Mouse (Mus musculus): ENCODE measurements around the gene Gm11563. TPM values are rescaled to one million over a fixed set of nuclear protein-coding genes. Genes with fewer than 3 reads are reported as not detected.
"Not testable (repeated sequence)": the region's sequence is repeated elsewhere in the genome, so short reads cannot be mapped to it uniquely, and the experiment has no call there.

The Gm11563 gene
- polyA plus RNA-seq, 1 experiment from 2014 or later, result not detected

DNA sequence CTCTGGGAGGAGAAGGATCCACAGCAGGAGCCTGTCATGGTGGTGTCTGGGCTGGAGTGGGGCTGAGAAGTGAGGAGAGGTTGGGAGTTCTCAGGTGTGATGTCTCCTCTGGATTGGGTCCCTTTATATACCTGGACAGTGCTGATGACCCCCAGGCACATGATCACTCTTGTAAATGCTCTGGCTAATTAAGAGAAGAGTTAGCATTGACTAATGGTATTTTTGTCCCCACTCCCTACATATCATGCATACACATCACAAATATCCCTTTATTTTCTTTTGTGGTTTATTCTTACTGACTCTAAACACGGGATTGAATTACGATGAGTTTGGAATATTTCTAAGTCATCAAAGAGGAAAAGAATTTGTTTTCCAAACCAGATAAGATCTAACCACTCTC is 38.4 kb downstream of the Gm11563 start, which contains the start of gene Gm11562:
Gene Gm11562 (minus strand): TSS at position 101 of the 400 bp plus-strand sequence.
- no peaks in the 10 kb centered on the region for H3K9me3 ChIP-seq (ENCODE audit: control insufficient read depth, low read length)
- WGBS, result 77% methylated on average over 2 of the region's 2 CpGs
- H3K4me1 ChIP-seq (replicated peaks; ENCODE audit: control insufficient read depth, insufficient read depth, low read length), result no peaks in the 10 kb centered on the region
- no peaks in the 10 kb centered on the region for H3K36me3 ChIP-seq (ENCODE audit: control insufficient read depth, insufficient read depth, low read length)
- ATAC-seq (replicated peaks; ENCODE audit: low FRiP score, low TSS enrichment, low read depth) (no peak), DNase-seq (ENCODE audit: low spot score) (no peak)
- no peak within 1 kb of the TSS for H3K4me2 ChIP-seq (ENCODE audit: low read length)
- H3K9ac ChIP-seq (ENCODE audit: low read length), result no peak within 1 kb of the TSS
- H3K27ac ChIP-seq (ENCODE audit: low read depth), result no peak within 1 kb of the TSS
- no peaks in the 10 kb centered on the region for H3K27me3 ChIP-seq (replicated peaks; ENCODE audit: control insufficient read depth, insufficient read depth, low read length)
- no peak within 1 kb of the TSS for H3K4me3 ChIP-seq (ENCODE audit: low read depth, low read length)

DNA sequence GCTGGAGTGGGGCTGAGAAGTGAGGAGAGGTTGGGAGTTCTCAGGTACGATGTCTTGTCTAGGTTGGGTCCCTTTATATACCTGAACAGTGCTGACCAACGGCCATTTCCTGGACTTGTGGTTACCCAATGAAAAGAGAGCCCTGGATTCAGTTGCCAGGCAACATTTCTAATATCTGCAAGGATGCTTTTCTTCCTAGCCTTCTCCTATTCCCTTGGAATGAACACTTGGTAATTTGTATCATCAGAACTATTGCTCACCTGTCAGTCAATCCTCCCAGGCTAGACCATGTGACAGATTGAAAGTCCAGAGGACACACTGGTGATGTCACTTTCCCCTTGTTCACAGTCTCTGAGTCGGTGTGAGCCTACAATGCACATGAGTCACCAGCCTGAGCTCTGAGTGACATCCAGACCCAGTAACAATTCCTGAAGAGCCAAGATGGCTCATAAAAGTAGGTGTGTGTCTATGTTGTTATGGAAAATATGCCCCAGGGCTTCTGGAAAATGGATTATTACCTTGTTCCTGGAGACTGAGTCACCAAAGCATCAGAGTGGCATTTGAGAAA is 43.9 kb downstream of the Gm11563 start, which contains the start of gene Krtap2-4:
Gene Krtap2-4 (minus strand): TSS at position 51 of the 568 bp plus-strand sequence.
- DNase-seq (ENCODE audit: low spot score), result no peak
- Histone ChIP-seq H3K4me3 (ENCODE audit: low read depth, low read length) (no peak within 1 kb of the TSS), H3K27me3 (replicated peaks; ENCODE audit: control insufficient read depth, insufficient read depth, low read length) (no peaks in the 10 kb centered on the region), H3K27ac (ENCODE audit: low read depth) (no peak within 1 kb of the TSS), H3K36me3 (ENCODE audit: control insufficient read depth, insufficient read depth, low read length) (no peaks in the 10 kb centered on the region), H3K4me2 (ENCODE audit: low read length) (no peak within 1 kb of the TSS), H3K4me1 (replicated peaks; ENCODE audit: control insufficient read depth, insufficient read depth, low read length) (no peaks in the 10 kb centered on the region), H3K9ac (ENCODE audit: low read length) (no peak within 1 kb of the TSS), H3K9me3 (ENCODE audit: control insufficient read depth, low read length) (no peaks in the 10 kb centered on the region)
- ATAC-seq (replicated peaks; ENCODE audit: low FRiP score, low TSS enrichment, low read depth), result no peak
- 72% methylated on average over 3 of the region's 3 CpGs for WGBS

GRCm38 (mm10) chr11:99610089-99610488 is 48.7 kb downstream of the Gm11563 start, which contains the start of gene Gm11937:
TSS of gene Gm11937 (minus strand) at chr11:99610189.
- not testable (repeated sequence) for DNase-seq (ENCODE audit: low spot score); H3K4me1 ChIP-seq (replicated peaks; ENCODE audit: control insufficient read depth, insufficient read depth, low read length); H3K27ac ChIP-seq (ENCODE audit: low read depth); H3K9ac ChIP-seq (ENCODE audit: low read length); H3K9me3 ChIP-seq (ENCODE audit: control insufficient read depth, low read length); ATAC-seq (replicated peaks; ENCODE audit: low FRiP score, low TSS enrichment, low read depth); H3K27me3 ChIP-seq (replicated peaks; ENCODE audit: control insufficient read depth, insufficient read depth, low read length); H3K36me3 ChIP-seq (ENCODE audit: control insufficient read depth, insufficient read depth, low read length); H3K4me2 ChIP-seq (ENCODE audit: low read length); H3K4me3 ChIP-seq (ENCODE audit: low read depth, low read length)
- WGBS, result 47% methylated on average over 2 of the region's 2 CpGs

GRCm38 (mm10) chr11:99609126-99609525 is 49.6 kb downstream of the Gm11563 start:
- no peak for ATAC-seq (replicated peaks; ENCODE audit: low FRiP score, low TSS enrichment, low read depth)
- H3K4me1 ChIP-seq (replicated peaks; ENCODE audit: control insufficient read depth, insufficient read depth, low read length), result no peaks in the 10 kb centered on the region
- H3K9ac ChIP-seq (ENCODE audit: low read length), result no peak overlapping the region
- H3K9me3 ChIP-seq (ENCODE audit: control insufficient read depth, low read length), result no peaks in the 10 kb centered on the region
- 76% methylated on average over 1 of the region's 1 CpGs for WGBS
- H3K27me3 ChIP-seq (replicated peaks; ENCODE audit: control insufficient read depth, insufficient read depth, low read length), result no peaks in the 10 kb centered on the region
- no peak overlapping the region for H3K27ac ChIP-seq (ENCODE audit: low read depth)
- H3K4me3 ChIP-seq (ENCODE audit: low read depth, low read length), result no peak overlapping the region
- H3K4me2 ChIP-seq (ENCODE audit: low read length), result no peak overlapping the region
- no peak for DNase-seq (ENCODE audit: low spot score)
- no peaks in the 10 kb centered on the region for H3K36me3 ChIP-seq (ENCODE audit: control insufficient read depth, insufficient read depth, low read length)

Other genes starting within 250 kb of the Gm11563 start
- not detected in 2 replicates for gene Krt12, start 236.7 kb downstream of the Gm11563 start, polyA plus RNA-seq (2014; fragmentation: Nextera tagmentation; extraction: Ambion mirVana)
- 16.5 and 17.1 TPM in 2 replicates for gene Krt20, start 220.8 kb downstream of the Gm11563 start, polyA plus RNA-seq (2014; fragmentation: Nextera tagmentation; extraction: Ambion mirVana)
- 6.0 and 9.2 TPM in 2 replicates for gene Krt23, start 165.8 kb downstream of the Gm11563 start, polyA plus RNA-seq (2014; fragmentation: Nextera tagmentation; extraction: Ambion mirVana)
- gene Krt39, start 137.6 kb downstream of the Gm11563 start, polyA plus RNA-seq (2014; fragmentation: Nextera tagmentation; extraction: Ambion mirVana), result not detected in 2 replicates
- gene Krt40, start 115.8 kb downstream of the Gm11563 start, polyA plus RNA-seq (2014; fragmentation: Nextera tagmentation; extraction: Ambion mirVana), result not detected in 2 replicates
- gene Krtap3-3, start 108.1 kb downstream of the Gm11563 start, polyA plus RNA-seq (2014; fragmentation: Nextera tagmentation; extraction: Ambion mirVana), result not detected in 2 replicates
- gene Krtap3-2, start 102.1 kb downstream of the Gm11563 start, polyA plus RNA-seq (2014; fragmentation: Nextera tagmentation; extraction: Ambion mirVana), result not detected in 2 replicates
- not detected in 2 replicates for gene Gm11939, start 99.5 kb downstream of the Gm11563 start, polyA plus RNA-seq (2014; fragmentation: Nextera tagmentation; extraction: Ambion mirVana)
- not detected in 2 replicates for gene Krtap3-1, start 92.3 kb downstream of the Gm11563 start, polyA plus RNA-seq (2014; fragmentation: Nextera tagmentation; extraction: Ambion mirVana)
- gene Krtap1-5, start 77.9 kb downstream of the Gm11563 start, polyA plus RNA-seq (2014; fragmentation: Nextera tagmentation; extraction: Ambion mirVana), result not detected in 2 replicates
- not detected in 2 replicates for gene Krtap1-4, start 75.3 kb downstream of the Gm11563 start, polyA plus RNA-seq (2014; fragmentation: Nextera tagmentation; extraction: Ambion mirVana)
- gene Krtap1-3, start 67.6 kb downstream of the Gm11563 start, polyA plus RNA-seq (2014; fragmentation: Nextera tagmentation; extraction: Ambion mirVana), result not detected in 2 replicates
- gene Krtap9-3, start 60.9 kb downstream of the Gm11563 start, polyA plus RNA-seq (2014; fragmentation: Nextera tagmentation; extraction: Ambion mirVana), result not detected in 2 replicates
- not detected in 2 replicates for gene Gm11938, start 55.7 kb downstream of the Gm11563 start, polyA plus RNA-seq (2014; fragmentation: Nextera tagmentation; extraction: Ambion mirVana)
- gene Gm11937, start 48.8 kb downstream of the Gm11563 start, polyA plus RNA-seq (2014; fragmentation: Nextera tagmentation; extraction: Ambion mirVana), result not detected in 2 replicates
- gene Krtap2-4, start 44.1 kb downstream of the Gm11563 start, polyA plus RNA-seq (2014; fragmentation: Nextera tagmentation; extraction: Ambion mirVana), result not detected in 2 replicates
- gene Gm11562, start 38.5 kb downstream of the Gm11563 start, polyA plus RNA-seq (2014; fragmentation: Nextera tagmentation; extraction: Ambion mirVana), result not detected in 2 replicates
- not detected in 2 replicates for gene Krtap4-1, start 30.7 kb downstream of the Gm11563 start, polyA plus RNA-seq (2014; fragmentation: Nextera tagmentation; extraction: Ambion mirVana)
- gene Krtap4-2, start 23.9 kb downstream of the Gm11563 start, polyA plus RNA-seq (2014; fragmentation: Nextera tagmentation; extraction: Ambion mirVana), result not detected in 2 replicates
- not detected in 2 replicates for gene Krtap4-7, start 14.9 kb downstream of the Gm11563 start, polyA plus RNA-seq (2014; fragmentation: Nextera tagmentation; extraction: Ambion mirVana)
- gene Gm11555, start 8.7 kb downstream of the Gm11563 start, polyA plus RNA-seq (2014; fragmentation: Nextera tagmentation; extraction: Ambion mirVana), result not detected in 2 replicates
- not detected in 2 replicates for gene Krtap4-6, start 7.0 kb upstream of the Gm11563 start, polyA plus RNA-seq (2014; fragmentation: Nextera tagmentation; extraction: Ambion mirVana)
- not detected in 2 replicates for gene Gm14190, start 31.8 kb upstream of the Gm11563 start, polyA plus RNA-seq (2014; fragmentation: Nextera tagmentation; extraction: Ambion mirVana)
- not detected in 2 replicates for gene Gm14180, start 75.3 kb upstream of the Gm11563 start, polyA plus RNA-seq (2014; fragmentation: Nextera tagmentation; extraction: Ambion mirVana)
- not detected in 2 replicates for gene Gm11595, start 114.0 kb upstream of the Gm11563 start, polyA plus RNA-seq (2014; fragmentation: Nextera tagmentation; extraction: Ambion mirVana)
- gene Krtap4-8, start 121.7 kb upstream of the Gm11563 start, polyA plus RNA-seq (2014; fragmentation: Nextera tagmentation; extraction: Ambion mirVana), result not detected in 2 replicates
- not detected in 2 replicates for gene Krtap4-9, start 126.2 kb upstream of the Gm11563 start, polyA plus RNA-seq (2014; fragmentation: Nextera tagmentation; extraction: Ambion mirVana)
- gene Gm11596, start 134.5 kb upstream of the Gm11563 start, polyA plus RNA-seq (2014; fragmentation: Nextera tagmentation; extraction: Ambion mirVana), result not detected in 2 replicates
- gene Gm11569, start 140.0 kb upstream of the Gm11563 start, polyA plus RNA-seq (2014; fragmentation: Nextera tagmentation; extraction: Ambion mirVana), result not detected in 2 replicates
- gene Gm11554, start 145.5 kb upstream of the Gm11563 start, polyA plus RNA-seq (2014; fragmentation: Nextera tagmentation; extraction: Ambion mirVana), result not detected in 2 replicates
- gene Krtap4-13, start 150.9 kb upstream of the Gm11563 start, polyA plus RNA-seq (2014; fragmentation: Nextera tagmentation; extraction: Ambion mirVana), result not detected in 2 replicates
- gene Gm11564, start 156.7 kb upstream of the Gm11563 start, polyA plus RNA-seq (2014; fragmentation: Nextera tagmentation; extraction: Ambion mirVana), result not detected in 2 replicates
- gene 2300003K06Rik, start 179.1 kb upstream of the Gm11563 start, polyA plus RNA-seq (2014; fragmentation: Nextera tagmentation; extraction: Ambion mirVana), result not detected in 2 replicates
- 0.19 TPM in 1 of 2 replicates, not detected in the other for gene Krtap4-16, start 192.6 kb upstream of the Gm11563 start, polyA plus RNA-seq (2014; fragmentation: Nextera tagmentation; extraction: Ambion mirVana)
- gene Gm11568, start 199.0 kb upstream of the Gm11563 start, polyA plus RNA-seq (2014; fragmentation: Nextera tagmentation; extraction: Ambion mirVana), result not detected in 2 replicates
- gene Gm11559, start 205.5 kb upstream of the Gm11563 start, polyA plus RNA-seq (2014; fragmentation: Nextera tagmentation; extraction: Ambion mirVana), result not detected in 2 replicates
- gene Krtap9-1, start 214.4 kb upstream of the Gm11563 start, polyA plus RNA-seq (2014; fragmentation: Nextera tagmentation; extraction: Ambion mirVana), result not detected in 2 replicates
- not detected in 2 replicates for gene Gm11567, start 220.2 kb upstream of the Gm11563 start, polyA plus RNA-seq (2014; fragmentation: Nextera tagmentation; extraction: Ambion mirVana)
- not detected in 2 replicates for gene Krtap31-1, start 249.0 kb upstream of the Gm11563 start, polyA plus RNA-seq (2014; fragmentation: Nextera tagmentation; extraction: Ambion mirVana)

Measured in intestine, embryonic 14.5 days (tissue).